In the genomic region with DNA sequence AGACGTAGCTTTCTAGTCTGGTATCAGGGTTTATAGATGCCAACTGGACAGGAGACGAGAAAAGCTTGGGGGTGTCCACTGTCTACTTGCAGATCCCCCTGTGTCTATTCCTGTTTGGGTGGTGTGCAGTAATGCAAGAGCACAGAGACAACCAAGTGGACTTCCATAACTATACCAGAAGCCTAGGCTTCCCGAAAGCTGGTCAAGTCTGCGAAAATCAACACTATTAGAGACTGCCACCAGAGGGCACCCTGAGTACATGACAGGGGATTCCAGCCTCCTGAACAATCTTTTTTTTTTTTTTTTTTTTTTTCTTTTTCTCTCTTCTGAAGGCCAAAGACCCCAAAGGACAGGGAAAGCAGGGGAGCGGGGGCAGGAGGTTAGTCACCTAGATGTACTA, we compare ENCODE assay signal across 9 mouse cellular contexts. TPM values are rescaled to one million over a fixed set of nuclear protein-coding genes. Genes with fewer than 3 reads are reported as not detected.
A peak's percentile ranks its signal among the peaks of the same experiment; 100 is the strongest.
DNase-seq lines count a peak whose midpoint lies in the region; ATAC-seq and TF ChIP-seq lines count a peak whose summit lies in the region.
"Had no signal": no experiment of that assay in that cellular context is flagged by ENCODE, and none has a peak within 500 bp of the region (broad histone marks: within the 10 kb centered on the region; RNA-seq: fewer than 3 reads in every experiment).

No protein-coding gene starts in this region.

- H3K27me3 ChIP-seq in forebrain, embryonic 13.5 days, result peaks cover 95% of the 10 kb centered on the region
- peaks cover 98% of the 10 kb centered on the region for H3K27me3 ChIP-seq in forebrain, embryonic 12.5 days

- no peak overlapping the region for H3K4me2 ChIP-seq in forebrain, embryonic 13.5 days
- no peak overlapping the region for H3K4me2 ChIP-seq in forebrain, embryonic 12.5 days
- H3K4me2 ChIP-seq: midbrain, embryonic 12.5 days had no signal

- TF ChIP-seq POLR2A in cortical plate, adult 2 months (IDR thresholded peaks at IDR 0.05; ENCODE audit: extremely low read depth, insufficient read depth, low read length), result no peak

- H3K27ac ChIP-seq in forebrain, embryonic 13.5 days, result no peak overlapping the region
- no peak overlapping the region for H3K27ac ChIP-seq in forebrain, embryonic 12.5 days
- no peak overlapping the region for H3K27ac ChIP-seq in cortical plate, adult 2 months (ENCODE audit: insufficient read depth, low read length)
- H3K27ac ChIP-seq: midbrain, embryonic 12.5 days had no signal

- ATAC-seq in forebrain, embryonic 13.5 days, result 0 out of 2 replicates have a peak, but pooled peaks have one; percentile 15
- ATAC-seq in forebrain, embryonic 12.5 days (ENCODE audit: low FRiP score), result no peak
- ATAC-seq in megakaryocyte, adult 5-6 weeks (ENCODE audit: poor library complexity, severe bottlenecking), result peak; percentile 72

- no peaks in the 10 kb centered on the region for H3K36me3 ChIP-seq in forebrain, embryonic 13.5 days (ENCODE audit: poor library complexity, severe bottlenecking)
- H3K36me3 ChIP-seq in forebrain, embryonic 12.5 days (replicated peaks), result no peaks in the 10 kb centered on the region
- H3K36me3 ChIP-seq: midbrain, embryonic 12.5 days had no signal

- TF ChIP-seq CTCF in cortical plate, adult 2 months (IDR thresholded peaks at IDR 0.05; ENCODE audit: extremely low read depth, insufficient read depth, low read length), result peak; percentile 86

- no peak overlapping the region for H3K9ac ChIP-seq in forebrain, embryonic 13.5 days
- no peak overlapping the region for H3K9ac ChIP-seq in forebrain, embryonic 12.5 days
- H3K9ac ChIP-seq: midbrain, embryonic 12.5 days had no signal

- no peak overlapping the region for H3K4me3 ChIP-seq in forebrain, embryonic 13.5 days
- no peak overlapping the region for H3K4me3 ChIP-seq in forebrain, embryonic 12.5 days (replicated peaks)
- no peak overlapping the region for H3K4me3 ChIP-seq in cortical plate, adult 2 months (ENCODE audit: insufficient read depth, low read length)
- H3K4me3 ChIP-seq: midbrain, embryonic 12.5 days had no signal

- WGBS in forebrain, embryonic 13.5 days, result 18% methylated on average over 5 of the region's 5 CpGs
- 19% methylated on average over 5 of the region's 5 CpGs for WGBS in forebrain, embryonic 12.5 days

- peak; percentile 67 for DNase-seq in adrenal gland, adult 2 months
- DNase-seq in heart, adult 8-10 months (ENCODE audit: low spot score), result peak; percentile 65
- peak; percentile 60 for DNase-seq in layer of hippocampus, adult 9-11 months
- DNase-seq in spleen, postnatal 10 days (ENCODE audit: low spot score in 2 of 2), result peak; percentile 61 to 84

- H3K9me3 ChIP-seq in forebrain, embryonic 13.5 days (replicated peaks), result no peaks in the 10 kb centered on the region
- H3K9me3 ChIP-seq in forebrain, embryonic 12.5 days, result no peaks in the 10 kb centered on the region
- H3K9me3 ChIP-seq: midbrain, embryonic 12.5 days had no signal

- peaks cover 26% of the 10 kb centered on the region for H3K4me1 ChIP-seq in forebrain, embryonic 13.5 days
- peaks cover 30% of the 10 kb centered on the region for H3K4me1 ChIP-seq in forebrain, embryonic 12.5 days
- no peaks in the 10 kb centered on the region for H3K4me1 ChIP-seq in cortical plate, adult 2 months (ENCODE audit: control insufficient read depth, insufficient read depth, low read length)

RNA-seq across cellular contexts. Expression of a gene that starts 12.4 kb away (rescaled TPM):
- polyA plus RNA-seq in forebrain, embryonic 13.5 days (2015; fragmentation: Nextera tagmentation; extraction: Ambion mirVana), result 0.25 TPM in 1 of 2 replicates, not detected in the other
- polyA plus RNA-seq in forebrain, embryonic 12.5 days (2016; fragmentation: Nextera tagmentation; extraction: Ambion mirVana), result not detected in 2 replicates
- total RNA-seq in adrenal gland, adult 2 months (2021), result not detected
- not detected in 2 replicates for polyA plus RNA-seq in adrenal gland, adult 2 months (2012; rRNA removed)
- not detected in 2 replicates for polyA plus RNA-seq in cortical plate, adult 2 months (2012; rRNA removed)
- total RNA-seq in heart, adult 8-10 months (2022), result not detected
- not detected in 2 replicates for total RNA-seq in megakaryocyte, adult 5-6 weeks (2015)
- not detected in 2 replicates for total RNA-seq in megakaryocyte, adult 5-6 weeks (2017)

RNA-seq across cellular contexts. Expression of a gene that starts 18.6 kb away (rescaled TPM):
- polyA plus RNA-seq in forebrain, embryonic 13.5 days (2015; fragmentation: Nextera tagmentation; extraction: Ambion mirVana), result 0.09 TPM in 1 of 2 replicates, not detected in the other
- not detected in 2 replicates for polyA plus RNA-seq in forebrain, embryonic 12.5 days (2016; fragmentation: Nextera tagmentation; extraction: Ambion mirVana)
- total RNA-seq in adrenal gland, adult 2 months (2021), result not detected
- 0.10 TPM in 1 of 2 replicates, not detected in the other for polyA plus RNA-seq in adrenal gland, adult 2 months (2012; rRNA removed)
- polyA plus RNA-seq in cortical plate, adult 2 months (2012; rRNA removed), result 0.06 and 0.21 TPM in 2 replicates
- not detected for total RNA-seq in heart, adult 8-10 months (2022)
- total RNA-seq in megakaryocyte, adult 5-6 weeks (2015), result not detected in 2 replicates
- not detected in 2 replicates for total RNA-seq in megakaryocyte, adult 5-6 weeks (2017)
- polyA plus RNA-seq: midbrain, embryonic 12.5 days had no signal

RNA-seq across cellular contexts. Expression of a gene that starts 36.9 kb away (rescaled TPM):
- 0.09 and 0.11 TPM in 2 replicates for polyA plus RNA-seq in forebrain, embryonic 13.5 days (2015; fragmentation: Nextera tagmentation; extraction: Ambion mirVana)
- polyA plus RNA-seq in forebrain, embryonic 12.5 days (2016; fragmentation: Nextera tagmentation; extraction: Ambion mirVana), result 0.51 and 0.87 TPM in 2 replicates
- total RNA-seq in adrenal gland, adult 2 months (2021), result not detected
- not detected in 2 replicates for polyA plus RNA-seq in adrenal gland, adult 2 months (2012; rRNA removed)
- 0.04 and 0.09 TPM in 2 replicates for polyA plus RNA-seq in cortical plate, adult 2 months (2012; rRNA removed)
- not detected for total RNA-seq in heart, adult 8-10 months (2022)
- not detected in 2 replicates for total RNA-seq in megakaryocyte, adult 5-6 weeks (2015)
- not detected in 2 replicates for total RNA-seq in megakaryocyte, adult 5-6 weeks (2017)
